Mouse (Mus musculus): ENCODE results near the gene Slc41a2. TPM values are rescaled to one million over a fixed set of nuclear protein-coding genes. Genes with fewer than 3 reads are reported as not detected.
"Not testable (repeated sequence)": the region's sequence is repeated elsewhere in the genome, so short reads cannot be mapped to it uniquely, and the experiment has no call there.

Gene Slc41a2
- polyA plus RNA-seq (2015; fragmentation: Nextera tagmentation; extraction: Ambion mirVana), result 0.57 and 0.58 TPM in 2 replicates

GRCm38 (mm10) chr10:83337159-83337951 lies at the start of gene Slc41a2:
TSS of gene Slc41a2 (minus strand) at chr10:83337882.
- peak; percentile 80 for ATAC-seq (replicated peaks; ENCODE audit: low FRiP score)
- Histone ChIP-seq H3K4me3 (replicated peaks) (peak within 1 kb of the TSS; percentile 66), H3K36me3 (no peaks in the 10 kb centered on the region), H3K9ac (peak within 1 kb of the TSS; percentile 46), H3K27me3 (peaks cover 66% of the 10 kb centered on the region), H3K4me1 (peaks cover 9% of the 10 kb centered on the region), H3K4me2 (peak within 1 kb of the TSS; percentile 98), H3K27ac (no peak within 1 kb of the TSS; the same call in 1 of the 2 replicates), H3K9me3 (replicated peaks) (no peaks in the 10 kb centered on the region)
- under 1% methylated on average over 82 of the region's 102 CpGs for WGBS

DNA sequence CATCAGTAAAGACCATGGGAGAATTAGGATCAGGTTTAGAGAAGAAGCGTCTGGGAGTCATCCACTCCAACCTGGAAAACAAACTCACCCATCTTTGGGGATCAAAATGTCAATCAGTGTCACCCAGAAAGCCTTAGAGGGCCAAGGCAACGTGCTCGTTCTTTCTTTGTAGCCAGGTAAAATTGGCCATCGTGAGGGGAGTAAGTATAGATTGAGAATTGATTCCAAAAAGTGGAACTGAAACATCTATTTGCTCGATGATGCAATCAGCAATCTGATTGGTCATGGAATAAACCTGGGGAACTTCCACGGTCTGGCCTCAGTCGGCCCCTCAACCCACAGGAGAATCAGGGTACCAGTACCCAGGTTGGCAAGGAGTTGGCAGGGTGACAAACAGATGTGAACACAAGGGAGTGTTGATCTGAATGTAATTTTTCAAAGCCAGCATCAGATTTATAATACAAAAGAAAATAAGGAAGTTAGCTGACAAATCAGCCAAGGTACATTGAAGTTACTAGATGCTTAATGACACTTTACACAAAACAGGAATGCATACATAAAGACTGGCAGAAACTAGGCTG lies 47.7 kb upstream of the Slc41a2 start:
- Histone ChIP-seq H3K4me3 (replicated peaks) (no peak overlapping the region), H3K4me1 (no peaks in the 10 kb centered on the region), H3K9me3 (replicated peaks) (no peaks in the 10 kb centered on the region), H3K36me3 (peaks cover 25% of the 10 kb centered on the region), H3K9ac (no peak overlapping the region), H3K4me2 (no peak overlapping the region), H3K27ac (no peak overlapping the region), H3K27me3 (no peaks in the 10 kb centered on the region)
- 96% methylated on average over 7 of the region's 7 CpGs for WGBS
- no peak for ATAC-seq (replicated peaks; ENCODE audit: low FRiP score)

- Histone ChIP-seq H3K36me3 (peaks cover 28% of the 10 kb centered on the region), H3K4me2 (no peak overlapping the region), H3K27me3 (no peaks in the 10 kb centered on the region), H3K4me1 (no peaks in the 10 kb centered on the region), H3K9me3 (replicated peaks) (no peaks in the 10 kb centered on the region), H3K27ac (no peak overlapping the region), H3K4me3 (replicated peaks) (no peak overlapping the region), H3K9ac (no peak overlapping the region)
- no peak for ATAC-seq (replicated peaks; ENCODE audit: low FRiP score)
- 94% methylated on average over 8 of the region's 8 CpGs for WGBS
Observed at GRCm38 (mm10) chr10:83384456-83385215, 47.0 kb upstream of the Slc41a2 start.

DNA sequence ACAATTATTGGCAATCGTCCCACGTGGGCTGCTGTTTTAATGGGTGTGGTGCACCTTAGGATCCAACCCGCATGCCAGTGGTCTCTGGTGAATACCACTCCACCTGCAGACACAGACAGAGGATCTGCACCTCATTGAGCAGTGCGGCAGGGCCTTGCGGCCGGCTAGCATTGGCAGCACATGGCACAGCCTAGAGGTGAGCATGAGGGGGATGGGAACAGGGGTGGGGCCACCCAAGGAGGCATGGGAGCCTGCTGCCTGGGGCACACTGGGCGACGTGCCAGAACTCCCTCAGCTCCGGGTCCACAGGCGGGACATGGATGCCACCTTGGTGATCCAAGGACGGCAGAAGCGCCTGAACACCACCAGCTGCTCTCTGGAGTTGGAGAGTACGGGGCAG lies 46.2 kb upstream of the Slc41a2 start:
- Histone ChIP-seq H3K4me3 (replicated peaks) (no peak overlapping the region), H3K27ac (no peak overlapping the region), H3K9ac (no peak overlapping the region), H3K36me3 (peaks cover 34% of the 10 kb centered on the region), H3K27me3 (no peaks in the 10 kb centered on the region), H3K9me3 (replicated peaks) (no peaks in the 10 kb centered on the region), H3K4me1 (no peaks in the 10 kb centered on the region), H3K4me2 (no peak overlapping the region)
- WGBS, result 90% methylated on average over 13 of the region's 13 CpGs
- no peak for ATAC-seq (replicated peaks; ENCODE audit: low FRiP score)

GRCm38 (mm10) chr10:83382988-83383387 lies 45.3 kb upstream of the Slc41a2 start:
- no peak for ATAC-seq (replicated peaks; ENCODE audit: low FRiP score)
- H3K4me3 ChIP-seq (replicated peaks), result no peak overlapping the region
- 60% methylated on average over 2 of the region's 2 CpGs for WGBS

GRCm38 (mm10) chr10:83382528-83382927 lies 44.8 kb upstream of the Slc41a2 start:
- no peak overlapping the region for H3K4me3 ChIP-seq (replicated peaks)
- H3K36me3 ChIP-seq, result peaks cover 34% of the 10 kb centered on the region
- no peak overlapping the region for H3K27ac ChIP-seq
- no peaks in the 10 kb centered on the region for H3K9me3 ChIP-seq (replicated peaks)
- WGBS, result 83% methylated on average over 4 of the region's 4 CpGs
- no peak for ATAC-seq (replicated peaks; ENCODE audit: low FRiP score)
- no peak overlapping the region for H3K4me2 ChIP-seq
- H3K27me3 ChIP-seq, result no peaks in the 10 kb centered on the region
- no peak overlapping the region for H3K9ac ChIP-seq
- H3K4me1 ChIP-seq, result no peaks in the 10 kb centered on the region

More at GRCm38 (mm10) chr10:83382988-83383387, 45.3 kb upstream of the Slc41a2 start:
- no peak overlapping the region for H3K9ac ChIP-seq
- H3K27ac ChIP-seq, result no peak overlapping the region
- H3K9me3 ChIP-seq (replicated peaks), result no peaks in the 10 kb centered on the region
- H3K27me3 ChIP-seq, result no peaks in the 10 kb centered on the region
- H3K36me3 ChIP-seq, result peaks cover 34% of the 10 kb centered on the region
- no peaks in the 10 kb centered on the region for H3K4me1 ChIP-seq
- H3K4me2 ChIP-seq, result no peak overlapping the region

DNA sequence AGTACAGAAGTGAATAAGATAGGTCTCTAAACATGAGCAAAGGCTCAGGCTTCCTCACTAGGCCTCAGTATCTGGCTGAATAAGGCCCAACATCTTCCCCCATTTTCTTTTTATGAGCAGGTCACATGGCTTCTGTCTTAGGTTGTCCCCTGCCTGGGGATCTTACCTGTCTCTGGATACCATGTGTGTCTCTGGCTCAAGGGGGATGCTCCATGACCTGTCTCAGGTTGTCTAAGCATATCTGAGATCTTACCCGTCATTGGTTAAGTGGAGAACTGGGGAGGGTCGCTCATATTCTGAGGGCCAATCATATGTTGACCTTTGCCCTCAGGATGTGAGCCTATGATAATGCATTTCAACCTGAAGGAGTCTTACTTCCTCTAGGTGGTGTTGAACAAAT lies 42.8 kb upstream of the Slc41a2 start:
- Histone ChIP-seq H3K9me3 (replicated peaks) (no peaks in the 10 kb centered on the region), H3K27me3 (no peaks in the 10 kb centered on the region), H3K27ac (no peak overlapping the region), H3K4me2 (no peak overlapping the region), H3K9ac (no peak overlapping the region), H3K36me3 (peaks cover 31% of the 10 kb centered on the region), H3K4me3 (replicated peaks) (no peak overlapping the region), H3K4me1 (no peaks in the 10 kb centered on the region)
- ATAC-seq (replicated peaks; ENCODE audit: low FRiP score), result no peak
- 93% methylated on average over 2 of the region's 2 CpGs for WGBS

GRCm38 (mm10) chr10:83378083-83378833 lies 40.6 kb upstream of the Slc41a2 start:
- Histone ChIP-seq H3K27me3 (no peaks in the 10 kb centered on the region), H3K4me1 (no peaks in the 10 kb centered on the region), H3K36me3 (peaks cover 37% of the 10 kb centered on the region), H3K4me3 (replicated peaks) (no peak overlapping the region), H3K9ac (no peak overlapping the region), H3K4me2 (no peak overlapping the region), H3K27ac (no peak overlapping the region), H3K9me3 (replicated peaks) (no peaks in the 10 kb centered on the region)
- WGBS, result 70% methylated on average over 9 of the region's 9 CpGs
- no peak for ATAC-seq (replicated peaks; ENCODE audit: low FRiP score)

GRCm38 (mm10) chr10:83376911-83377682 lies 39.4 kb upstream of the Slc41a2 start:
- no peaks in the 10 kb centered on the region for H3K27me3 ChIP-seq
- no peak overlapping the region for H3K27ac ChIP-seq
- ATAC-seq (replicated peaks; ENCODE audit: low FRiP score), result no peak
- no peak overlapping the region for H3K4me2 ChIP-seq
- peaks cover 45% of the 10 kb centered on the region for H3K36me3 ChIP-seq
- no peak overlapping the region for H3K9ac ChIP-seq
- no peaks in the 10 kb centered on the region for H3K4me1 ChIP-seq
- H3K9me3 ChIP-seq (replicated peaks), result no peaks in the 10 kb centered on the region
- H3K4me3 ChIP-seq (replicated peaks), result no peak overlapping the region
- 89% methylated on average over 8 of the region's 8 CpGs for WGBS

DNA sequence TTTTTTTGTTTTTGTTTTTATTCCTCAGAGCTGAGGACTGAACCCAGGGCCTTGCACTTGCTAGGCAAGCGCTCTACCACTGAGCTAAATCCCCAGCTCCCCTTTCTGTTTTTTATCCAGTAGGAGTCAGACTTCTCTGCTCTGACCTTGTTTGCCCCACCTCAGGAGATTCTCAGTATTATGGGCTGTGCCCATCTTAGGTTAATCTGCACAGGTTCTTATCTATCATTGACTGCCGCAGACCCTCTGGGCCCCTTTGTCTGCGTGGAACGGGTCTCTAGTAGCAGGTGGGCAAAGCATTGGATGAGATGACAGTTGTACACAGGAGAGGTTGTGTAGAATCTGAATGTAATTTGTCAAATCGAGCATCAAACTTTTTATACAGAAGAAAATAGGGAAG lies 37.8 kb upstream of the Slc41a2 start:
- H3K36me3 ChIP-seq, result peaks cover 55% of the 10 kb centered on the region
- not testable (repeated sequence) for H3K27ac ChIP-seq; ATAC-seq (replicated peaks; ENCODE audit: low FRiP score); H3K4me2 ChIP-seq; H3K9me3 ChIP-seq (replicated peaks); H3K4me1 ChIP-seq; H3K27me3 ChIP-seq; H3K4me3 ChIP-seq (replicated peaks); H3K9ac ChIP-seq
- 94% methylated on average over 5 of the region's 5 CpGs for WGBS

GRCm38 (mm10) chr10:83374045-83374656 lies 36.5 kb upstream of the Slc41a2 start:
- peaks cover 57% of the 10 kb centered on the region for H3K36me3 ChIP-seq
- H3K4me2 ChIP-seq, result no peak overlapping the region
- WGBS, result 92% methylated on average over 3 of the region's 3 CpGs
- no peaks in the 10 kb centered on the region for H3K4me1 ChIP-seq
- no peaks in the 10 kb centered on the region for H3K27me3 ChIP-seq
- H3K4me3 ChIP-seq (replicated peaks), result no peak overlapping the region
- ATAC-seq (replicated peaks; ENCODE audit: low FRiP score), result no peak
- H3K9ac ChIP-seq, result no peak overlapping the region
- no peak overlapping the region for H3K27ac ChIP-seq
- H3K9me3 ChIP-seq (replicated peaks), result no peaks in the 10 kb centered on the region
